Mouse (Mus musculus): ENCODE results near the gene Sdhaf4. TPM values are rescaled to one million over a fixed set of nuclear protein-coding genes. Genes with fewer than 3 reads are reported as not detected.
"Not testable (repeated sequence)": the region's sequence is repeated elsewhere in the genome, so short reads cannot be mapped to it uniquely, and the experiment has no call there.

Gene Sdhaf4
- total RNA-seq (2021) = 10 to 100 TPM; 93.0 to 94.6 TPM
- long read RNA-seq, experiment 1, transcript Sdhaf4-201 (3 exons, 683 nt) = major isoform, 117 of 341 reads
- long read RNA-seq, experiment 1, partial matches to known transcripts = 0 of 341 reads
- long read RNA-seq, experiment 1, other reads (novel, unspliced or antisense) = 224 of 341 reads
- long read RNA-seq, experiment 2, transcript Sdhaf4-201 (3 exons, 683 nt) = major isoform, 70 of 253 reads
- long read RNA-seq, experiment 2, partial matches to known transcripts = 0 of 253 reads
- long read RNA-seq, experiment 2, other reads (novel, unspliced or antisense) = 182 of 253 reads

DNA sequence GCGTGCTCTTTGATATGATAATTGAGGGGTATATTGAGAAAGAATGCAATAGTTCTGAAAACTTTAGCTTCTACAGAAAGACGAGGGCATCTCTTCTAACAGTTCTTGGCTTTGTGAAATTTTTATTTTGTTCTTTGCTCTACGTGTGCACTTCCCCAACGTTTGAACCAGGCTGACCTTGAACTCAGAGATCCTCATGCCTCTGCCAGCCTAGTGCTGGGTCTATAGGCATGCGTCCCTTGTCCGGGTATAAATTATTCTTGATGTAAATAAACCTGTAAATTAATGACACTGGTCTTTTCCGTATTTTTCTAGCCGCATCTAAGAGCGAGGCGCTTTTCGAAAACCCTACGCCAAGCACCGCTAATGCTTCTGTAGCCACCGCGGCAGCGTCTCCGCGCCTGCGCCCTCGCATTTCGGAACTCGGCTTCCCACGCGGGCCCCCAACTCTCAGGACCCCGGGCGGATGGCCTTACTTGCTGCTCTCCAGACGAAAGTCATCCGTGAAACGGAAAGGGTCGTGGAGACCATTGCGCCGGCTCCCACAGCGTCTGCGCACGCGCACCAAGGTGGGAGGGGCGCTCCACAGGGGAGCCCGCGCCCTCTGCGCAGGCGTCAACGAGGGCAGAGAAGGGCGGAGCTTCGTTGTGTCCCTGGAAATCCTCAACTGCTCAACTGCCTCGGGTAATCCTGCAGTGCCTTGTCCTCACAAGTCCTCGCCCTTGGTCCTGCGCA is at the start of gene Sdhaf4:
TSS of gene Sdhaf4 (minus strand) at position 587 of the 735 bp plus-strand sequence.
- peak; percentile 95 to 96 for DNase-seq

DNA sequence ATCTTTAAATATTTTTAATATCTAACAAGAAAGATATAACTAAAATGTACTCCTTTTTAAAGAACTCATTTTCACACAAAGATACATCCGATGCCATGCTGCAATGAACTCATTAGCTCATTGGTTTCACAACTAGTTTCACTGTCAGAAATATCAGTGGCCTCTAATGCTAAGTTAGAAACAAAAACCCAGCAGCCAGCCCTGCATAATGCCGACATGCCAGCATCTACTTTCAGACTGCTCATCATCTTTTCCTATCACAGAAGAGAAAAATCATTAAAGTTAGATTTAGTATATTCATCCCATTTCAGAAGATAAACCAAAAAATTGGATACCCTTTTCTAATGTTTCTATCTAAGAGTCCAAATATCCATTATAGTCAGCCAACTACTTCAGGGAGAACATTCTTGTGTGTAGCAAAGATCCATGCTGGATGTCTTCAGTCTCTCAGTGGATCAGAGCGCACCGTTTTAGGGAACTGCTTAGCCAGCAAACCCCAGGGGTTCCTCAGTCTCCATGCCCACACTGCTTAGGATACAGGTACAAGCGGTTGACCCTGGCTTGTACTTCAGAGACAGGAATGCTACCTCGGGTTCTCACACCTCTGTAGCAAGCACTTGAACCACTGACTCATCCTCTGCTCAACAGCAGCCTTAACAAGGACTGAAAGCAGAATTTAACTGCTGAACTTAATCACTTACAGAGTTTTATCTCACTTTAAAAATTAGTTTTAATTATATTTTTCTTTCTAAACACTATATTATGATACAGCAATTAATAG is 41.5 kb upstream of the Sdhaf4 start:
- DNase-seq = no peak

GRCm38 (mm10) chr1:24045627-24046026 is 40.2 kb upstream of the Sdhaf4 start:
- no peak for DNase-seq

DNA sequence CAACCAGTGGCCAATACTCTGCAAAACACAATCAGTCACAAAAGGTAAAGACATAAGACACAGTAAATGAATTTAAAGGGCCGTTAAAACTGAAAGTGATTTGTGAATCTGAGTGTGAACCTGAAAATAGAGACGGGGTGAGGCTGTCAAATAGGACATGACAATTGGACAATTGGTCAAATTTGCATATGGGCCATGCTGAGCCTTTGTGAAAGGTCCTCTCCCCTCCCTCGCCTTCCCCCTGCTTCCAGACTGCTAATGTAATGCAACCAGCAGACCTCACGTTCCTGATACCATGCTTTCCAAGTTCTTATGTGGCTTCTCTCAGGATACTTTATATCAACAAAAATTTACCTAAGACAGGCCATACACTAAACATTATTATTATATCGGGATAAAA is 37.6 kb upstream of the Sdhaf4 start:
- no peak for DNase-seq

GRCm38 (mm10) chr1:24033759-24034423 is 28.4 kb upstream of the Sdhaf4 start:
- no peak for DNase-seq

GRCm38 (mm10) chr1:24010821-24011220 is 5.4 kb upstream of the Sdhaf4 start:
- no peak for DNase-seq

DNA sequence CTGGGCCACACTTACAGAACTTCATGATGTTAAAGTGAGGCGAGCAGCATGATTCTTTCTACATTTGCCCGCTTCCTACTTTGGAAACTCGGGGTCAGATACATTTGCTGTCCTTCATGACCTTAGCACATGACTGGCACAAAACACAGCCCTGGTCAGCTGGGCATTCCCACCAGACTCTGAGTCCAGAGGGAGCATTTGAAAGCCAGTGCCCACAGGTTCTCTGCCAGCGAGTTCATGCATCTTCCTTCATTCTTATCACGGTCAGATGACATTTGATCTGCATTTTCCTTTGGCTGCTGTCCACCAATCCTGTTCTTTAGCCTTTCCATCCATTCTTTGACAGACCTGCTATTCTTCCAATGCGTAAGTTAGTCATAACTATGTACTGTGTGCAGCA is 4.6 kb upstream of the Sdhaf4 start:
- no peak for DNase-seq

- no peak for DNase-seq
These were observed 2.2 kb upstream of the Sdhaf4 start for GRCm38 (mm10) chr1:24007621-24008020.

DNA sequence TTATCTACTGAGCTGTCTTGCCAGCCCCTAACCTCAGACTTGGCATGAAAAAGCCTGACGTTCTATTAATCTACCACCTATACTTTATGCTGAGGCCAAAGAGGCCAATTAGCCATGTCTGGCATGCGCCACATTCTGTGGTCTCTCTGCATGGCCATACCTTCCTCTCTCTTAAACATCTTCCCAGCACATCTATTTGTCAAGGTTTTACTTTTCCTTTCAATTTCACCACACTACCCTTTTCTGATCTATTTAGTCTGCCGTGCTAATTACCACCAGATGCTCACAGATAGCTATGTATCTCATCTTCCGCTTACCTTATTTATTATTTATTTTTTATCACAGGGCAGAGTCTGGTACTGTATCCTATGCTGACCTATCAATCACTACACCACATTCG is 6.1 kb downstream of the Sdhaf4 start:
- DNase-seq = no peak

- DNase-seq = no peak
These were observed 6.6 kb downstream of the Sdhaf4 start for GRCm38 (mm10) chr1:23998866-23999265.

DNA sequence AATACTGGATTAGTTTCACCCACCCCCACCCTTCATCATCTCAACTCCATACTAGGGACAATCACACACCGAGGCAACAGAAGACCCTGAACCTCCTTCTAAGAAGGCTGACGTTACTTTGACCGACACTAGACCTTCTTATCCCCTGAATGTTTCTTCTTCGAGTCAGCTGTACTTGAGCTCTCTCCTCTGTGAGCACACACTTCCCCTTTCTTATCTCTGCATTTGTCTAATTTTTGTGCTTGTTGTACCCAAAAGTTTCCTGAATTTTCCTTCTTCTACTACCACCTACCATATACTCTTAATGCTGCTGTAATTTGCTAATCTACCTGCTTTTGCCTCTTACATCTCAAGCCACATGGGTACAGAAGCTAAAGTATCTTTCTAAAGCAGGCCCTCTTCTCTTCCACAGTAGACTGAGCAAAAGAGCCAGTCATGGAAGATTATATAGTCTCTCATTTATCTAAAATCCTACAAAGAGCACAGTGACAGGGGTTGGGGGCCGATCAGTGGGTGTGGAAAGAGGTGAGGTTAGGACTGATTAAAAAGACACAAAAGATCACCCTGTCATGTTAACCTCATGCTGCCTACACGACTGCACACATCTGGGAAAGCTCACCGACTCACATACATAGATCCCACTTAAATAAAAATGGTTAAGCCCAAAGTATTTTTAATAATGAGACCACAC is 7.2 kb downstream of the Sdhaf4 start:
- DNase-seq = no peak

GRCm38 (mm10) chr1:23997493-23997892 is 8.0 kb downstream of the Sdhaf4 start:
- DNase-seq = no peak

- no peak for DNase-seq
These were observed 10.0 kb downstream of the Sdhaf4 start for GRCm38 (mm10) chr1:23995420-23995819.

GRCm38 (mm10) chr1:23983118-23983517 is 22.3 kb downstream of the Sdhaf4 start:
- no peak for DNase-seq

DNA sequence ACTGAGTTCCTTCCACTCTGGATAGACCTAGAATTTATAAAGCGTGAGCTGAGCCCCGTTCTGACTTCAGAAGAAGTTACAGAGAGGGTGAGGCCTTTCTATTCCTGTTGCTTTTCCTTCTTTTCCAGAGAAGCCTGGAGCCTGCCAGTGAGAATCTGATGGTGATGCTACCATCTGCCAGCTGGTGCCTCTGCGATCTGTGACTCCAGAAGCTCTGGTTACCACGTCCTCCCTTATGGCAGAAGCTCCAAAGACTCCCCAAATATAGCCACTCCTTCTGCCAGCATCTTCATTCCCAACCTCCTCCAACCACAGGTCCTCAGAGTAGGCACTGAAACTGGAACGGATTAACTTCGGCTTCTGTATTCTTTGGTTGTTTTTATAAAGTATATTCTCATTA is 27.2 kb downstream of the Sdhaf4 start:
- DNase-seq = no peak

- DNase-seq = not testable (repeated sequence)
These were observed 34.3 kb downstream of the Sdhaf4 start for GRCm38 (mm10) chr1:23971159-23971558.

DNA sequence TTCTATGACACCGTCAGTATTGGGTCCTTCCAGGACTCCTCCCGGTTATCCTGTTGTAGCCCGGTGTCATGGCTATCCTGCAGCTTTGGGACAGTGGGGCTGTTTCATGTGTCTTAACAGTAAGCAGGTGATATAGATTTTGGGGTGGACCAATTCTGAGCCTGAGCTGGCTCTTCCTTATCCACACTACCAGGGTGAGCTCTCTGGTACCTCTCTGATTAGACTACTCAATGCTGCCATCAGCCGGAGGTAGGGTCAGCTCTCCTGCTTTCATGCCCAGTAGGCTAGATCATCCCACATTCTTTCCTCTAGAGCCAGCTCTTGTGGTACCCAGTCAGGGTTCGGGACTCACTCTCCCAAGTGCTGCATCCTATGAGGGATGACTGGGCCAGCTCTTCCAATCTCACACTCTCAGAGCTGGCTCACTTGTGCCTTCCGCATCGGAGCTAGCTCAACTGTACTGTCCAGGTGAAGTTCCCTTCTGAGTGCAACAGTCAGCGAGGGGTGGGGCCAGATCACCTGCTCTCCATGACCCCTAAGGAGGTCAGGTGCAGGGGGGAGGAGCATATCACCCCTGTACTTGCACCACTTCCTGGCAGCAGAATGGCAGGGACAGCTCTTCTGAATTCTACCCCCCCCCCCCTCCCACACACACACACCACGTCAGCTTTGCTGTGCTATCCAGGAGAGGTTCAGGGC is 37.3 kb downstream of the Sdhaf4 start:
- DNase-seq = no peak

DNA sequence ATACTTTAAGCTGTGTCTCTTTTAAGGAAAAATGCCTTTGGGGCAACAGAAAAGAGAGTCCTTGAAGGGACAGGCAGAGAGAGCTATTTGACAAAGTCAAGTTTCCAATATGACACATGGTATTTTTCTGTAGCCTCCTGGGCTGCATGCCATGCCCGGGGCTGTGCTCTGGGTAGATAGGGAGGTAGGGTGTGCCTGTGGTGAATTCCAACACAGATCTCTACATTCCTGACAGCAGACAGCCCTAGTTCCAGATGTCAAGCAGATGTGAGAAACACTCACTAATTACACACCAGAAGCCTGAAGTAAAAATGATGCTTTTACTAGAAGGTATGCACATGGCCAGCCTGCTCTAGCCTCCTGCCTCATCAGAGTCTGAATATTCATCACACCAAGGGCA is 39.2 kb downstream of the Sdhaf4 start:
- DNase-seq = peak; percentile 5 to 18

DNA sequence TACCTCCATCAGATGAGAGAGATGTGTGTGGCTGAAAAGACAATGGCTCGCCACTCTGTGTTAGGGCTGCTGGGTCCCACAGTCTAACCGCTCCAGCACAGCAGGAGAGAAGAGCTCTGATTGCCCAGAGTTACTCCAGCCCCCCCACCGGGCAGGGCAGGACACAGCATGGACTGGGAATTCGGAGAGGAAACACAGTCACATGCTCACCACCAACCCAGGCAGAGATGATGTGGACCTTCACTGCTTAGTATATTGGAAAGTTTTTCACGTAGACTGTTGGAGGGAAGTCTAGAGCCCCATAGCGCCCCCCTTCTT is 46.1 kb downstream of the Sdhaf4 start:
- no peak for DNase-seq

DNA sequence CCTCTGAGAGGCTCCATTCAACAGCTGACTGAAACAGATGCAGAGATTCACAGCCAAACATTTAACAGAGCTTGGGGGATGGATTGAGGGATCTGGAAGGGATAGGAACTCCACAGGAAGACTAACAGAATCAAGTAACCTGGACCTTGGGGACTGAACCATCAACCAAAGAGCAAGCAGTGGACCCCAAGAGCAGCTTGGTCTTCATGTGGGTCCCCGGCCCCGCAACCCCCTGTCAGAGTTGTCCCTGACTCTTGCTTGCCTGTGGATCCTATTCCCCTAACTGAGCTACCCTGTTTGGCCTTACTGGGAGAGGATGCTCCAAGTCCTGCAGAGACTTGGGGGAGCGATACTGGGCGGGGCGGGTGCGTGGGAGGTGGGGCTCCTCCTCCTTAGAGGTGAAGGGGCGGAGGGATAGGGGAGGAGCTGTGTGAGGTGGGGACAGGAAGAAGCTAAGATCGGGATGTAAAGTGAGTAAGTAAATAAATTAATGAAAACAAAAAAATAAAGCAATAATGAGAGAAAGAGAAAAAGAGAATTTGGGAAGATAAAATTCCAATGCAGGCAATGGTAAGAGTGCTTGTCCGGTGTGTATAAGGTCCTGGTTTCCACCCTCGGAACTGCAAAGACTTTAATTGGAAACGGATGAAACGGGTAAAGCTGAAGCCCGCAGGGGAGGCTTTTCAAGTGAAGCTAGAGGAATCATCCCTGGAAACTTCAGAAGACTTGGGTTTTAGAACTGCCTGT is 46.6 kb downstream of the Sdhaf4 start:
- no peak for DNase-seq

GRCm38 (mm10) chr1:23958101-23958500 is 47.4 kb downstream of the Sdhaf4 start:
- no peak for DNase-seq

Data from heart, adult 18-20 months (tissue).